Mouse (Mus musculus): ENCODE results near the gene Prrc2a.

Gene Prrc2a

DNA sequence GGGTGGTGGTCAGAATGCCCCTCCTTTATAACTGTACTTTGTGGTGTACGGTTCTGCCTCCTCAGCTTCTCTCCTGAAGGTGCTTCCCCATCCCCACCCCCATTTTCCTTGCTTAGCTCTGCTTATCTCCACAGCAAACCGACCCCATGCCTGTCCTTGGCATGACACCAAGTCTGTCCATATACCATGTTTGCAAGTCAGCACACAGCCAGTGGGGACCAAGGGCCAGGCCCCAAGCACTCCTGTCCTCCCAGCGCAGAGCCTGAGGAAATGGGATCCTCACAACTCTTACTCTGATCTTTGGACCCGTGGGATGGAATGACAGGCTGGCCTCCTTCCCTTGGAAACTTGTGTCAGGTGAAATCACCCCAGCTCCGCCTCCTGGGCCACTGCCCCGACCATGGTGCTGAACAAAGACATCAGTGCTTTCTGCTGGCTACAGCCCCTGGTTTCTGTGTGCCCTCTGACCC, 61.4 kb downstream of the Prrc2a start:
- no peak for DNase-seq (ENCODE audit: low spot score in 2 of 2)

- no peak for DNase-seq (ENCODE audit: low spot score in 2 of 2)
These were observed 62.4 kb downstream of the Prrc2a start for GRCm38 (mm10) chr17:35102299-35102698.

- no peak for DNase-seq (ENCODE audit: low spot score in 2 of 2)
These were observed 63.5 kb downstream of the Prrc2a start for GRCm38 (mm10) chr17:35101161-35101560.

GRCm38 (mm10) chr17:35100196-35100765, 64.4 kb downstream of the Prrc2a start:
- DNase-seq (ENCODE audit: low spot score in 2 of 2): no peak

Measured in right cerebral cortex, postnatal 10 days (tissue).